In the genomic region with DNA sequence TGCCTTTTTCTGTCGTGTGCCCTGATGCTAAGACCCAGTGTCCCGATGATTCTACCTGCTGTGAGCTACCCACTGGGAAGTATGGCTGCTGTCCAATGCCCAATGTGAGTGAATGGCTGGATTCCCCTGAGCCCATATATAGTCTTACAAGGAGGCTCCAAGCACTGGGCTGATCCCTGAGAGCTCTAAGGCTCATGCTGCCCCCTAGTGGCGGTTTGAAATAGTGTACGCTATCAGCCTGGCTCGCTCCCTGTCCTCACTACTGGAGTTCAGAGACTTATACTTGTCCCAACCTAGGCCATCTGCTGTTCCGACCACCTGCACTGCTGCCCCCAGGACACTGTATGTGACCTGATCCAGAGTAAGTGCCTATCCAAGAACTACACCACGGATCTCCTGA, we compare ENCODE assay signal across 7 mouse cellular contexts. TPM values are rescaled to one million over a fixed set of nuclear protein-coding genes. Genes with fewer than 3 reads are reported as not detected.
DNase-seq lines count a peak whose midpoint lies in the region; ATAC-seq and TF ChIP-seq lines count a peak whose summit lies in the region.

No protein-coding gene starts in this region.

- peaks cover 19% of the 10 kb centered on the region for H3K4me1 ChIP-seq in intestine, embryonic 14.5 days (replicated peaks; ENCODE audit: control insufficient read depth, insufficient read depth, low read length)
- H3K4me1 ChIP-seq in midbrain, embryonic 14.5 days (ENCODE audit: control insufficient read depth, insufficient read depth, low read length) = peaks cover 22% of the 10 kb centered on the region
- peaks cover 18% of the 10 kb centered on the region for H3K4me1 ChIP-seq in small intestine, adult 2 months (ENCODE audit: control insufficient read depth, insufficient read depth, insufficient read length, low read length)

- no peaks in the 10 kb centered on the region for H3K9me3 ChIP-seq in intestine, embryonic 14.5 days (ENCODE audit: control insufficient read depth, low read length)
- H3K9me3 ChIP-seq in midbrain, embryonic 14.5 days (ENCODE audit: control insufficient read depth, low read length) = no peaks in the 10 kb centered on the region

- ATAC-seq in intestine, embryonic 14.5 days (replicated peaks; ENCODE audit: low FRiP score, low TSS enrichment, low read depth) = 0 out of 2 replicates have a peak, but pooled peaks have one; percentile 22
- peak; percentile 24; the same call in 1 of the 2 replicates for ATAC-seq in midbrain, embryonic 14.5 days (ENCODE audit: low FRiP score, low TSS enrichment)

- DNase-seq in T-cell, adult 2 months (ENCODE audit: low spot score) = peak; percentile 74
- peak; percentile 89 for DNase-seq in cerebellum, adult 9-11 months
- DNase-seq in frontal cortex, postnatal 36 days (ENCODE audit: low spot score in 2 of 2) = peak; percentile 89 to 95
- peak; percentile 97 for DNase-seq in intestine, embryonic 14.5 days (ENCODE audit: low spot score)
- DNase-seq in left cerebral cortex, postnatal 36 days (ENCODE audit: low spot score in 2 of 2) = peak; percentile 83 to 88
- peak; percentile 96 for DNase-seq in midbrain, embryonic 14.5 days

- 0 out of 2 replicates have a peak, but pooled peaks cover 2% of the 10 kb centered on the region for H3K27me3 ChIP-seq in intestine, embryonic 14.5 days (replicated peaks; ENCODE audit: control insufficient read depth, insufficient read depth, low read length)
- H3K27me3 ChIP-seq in midbrain, embryonic 14.5 days (ENCODE audit: control insufficient read depth, insufficient read depth, low read length) = no peaks in the 10 kb centered on the region
- peaks cover 8% of the 10 kb centered on the region; the same call in 1 of the 2 replicates for H3K27me3 ChIP-seq in small intestine, adult 2 months (ENCODE audit: control insufficient read depth, insufficient read depth, low read length)

- intact Hi-C loops in left cerebral cortex, postnatal 36 days (cut with DNase I) = loop anchor here (5.0 kb wide), 1 partner anchor 232 kb away; no protein-coding TSS in a partner anchor

- no peak overlapping the region for H3K9ac ChIP-seq in intestine, embryonic 14.5 days (ENCODE audit: low read length)
- H3K9ac ChIP-seq in midbrain, embryonic 14.5 days (replicated peaks; ENCODE audit: low read length) = no peak overlapping the region; the same call in 1 of the 2 replicates

- WGBS in intestine, embryonic 14.5 days = 10% methylated on average over 7 of the region's 7 CpGs
- 6% methylated on average over 7 of the region's 7 CpGs for WGBS in midbrain, embryonic 14.5 days
- 15% methylated on average over 7 of the region's 7 CpGs for WGBS in small intestine, adult 2 months

- TF ChIP-seq POLR2A in small intestine, adult 2 months (IDR thresholded peaks at IDR 0.05; ENCODE audit: low read depth, low read length) = no peak; the same call in 1 of the 2 replicates

- H3K27ac ChIP-seq in intestine, embryonic 14.5 days (ENCODE audit: low read depth) = no peak overlapping the region
- H3K27ac ChIP-seq in midbrain, embryonic 14.5 days (replicated peaks; ENCODE audit: low read depth, low read length) = no peak overlapping the region
- no peak overlapping the region for H3K27ac ChIP-seq in small intestine, adult 2 months (ENCODE audit: insufficient read depth, low read depth, low read length)

- no peak overlapping the region for H3K4me2 ChIP-seq in intestine, embryonic 14.5 days (ENCODE audit: low read length)
- no peak overlapping the region for H3K4me2 ChIP-seq in midbrain, embryonic 14.5 days (ENCODE audit: low read length)

- H3K4me3 ChIP-seq in intestine, embryonic 14.5 days (ENCODE audit: low read depth, low read length) = no peak overlapping the region
- no peak overlapping the region for H3K4me3 ChIP-seq in midbrain, embryonic 14.5 days (replicated peaks; ENCODE audit: low read depth, low read length)
- no peak overlapping the region for H3K4me3 ChIP-seq in small intestine, adult 2 months (ENCODE audit: low read depth, low read length)

- H3K36me3 ChIP-seq in intestine, embryonic 14.5 days (ENCODE audit: control insufficient read depth, insufficient read depth, low read length) = peaks cover 30% of the 10 kb centered on the region
- peaks cover 59% of the 10 kb centered on the region for H3K36me3 ChIP-seq in midbrain, embryonic 14.5 days (ENCODE audit: control insufficient read depth, insufficient read depth, low read length)
- H3K36me3 ChIP-seq in small intestine, adult 2 months (ENCODE audit: control insufficient read depth, insufficient read depth, low read length) = peaks cover 19% of the 10 kb centered on the region

- TF ChIP-seq CTCF in small intestine, adult 2 months (IDR thresholded peaks at IDR 0.05; ENCODE audit: extremely low read depth, insufficient read length, insufficient replicate concordance, low read depth, low read length) = peak; percentile 79; the same call in 1 of the 2 replicates

RNA-seq across cellular contexts. Expression of gene Grn, which starts 4.3 kb away (rescaled TPM):
- polyA plus RNA-seq in intestine, embryonic 14.5 days (2014; fragmentation: Nextera tagmentation; extraction: Ambion mirVana) = 115 and 116 TPM in 2 replicates
- 10 to 100 TPM; 58.3 to 60.1 TPM for total RNA-seq in left cerebral cortex, postnatal 36 days (2021)
- polyA plus RNA-seq in midbrain, embryonic 14.5 days (2014; fragmentation: Nextera tagmentation; extraction: Ambion mirVana) = 33.1 and 45.5 TPM in 2 replicates
- polyA plus RNA-seq in small intestine, adult 2 months (2012; rRNA removed) = 76.0 and 111 TPM in 2 replicates

RNA-seq across cellular contexts. Expression of gene Fam171a2, which starts 13.1 kb away (rescaled TPM):
- 4.5 and 4.7 TPM in 2 replicates for polyA plus RNA-seq in intestine, embryonic 14.5 days (2014; fragmentation: Nextera tagmentation; extraction: Ambion mirVana)
- total RNA-seq in left cerebral cortex, postnatal 36 days (2021) = 100 to 1,000 TPM; 116 to 117 TPM
- polyA plus RNA-seq in midbrain, embryonic 14.5 days (2014; fragmentation: Nextera tagmentation; extraction: Ambion mirVana) = 28.6 and 50.4 TPM in 2 replicates
- 5.4 and 5.9 TPM in 2 replicates for polyA plus RNA-seq in small intestine, adult 2 months (2012; rRNA removed)

RNA-seq across cellular contexts. Expression of gene Slc25a39, which starts 26.7 kb away (rescaled TPM):
- 281 and 296 TPM in 2 replicates for polyA plus RNA-seq in intestine, embryonic 14.5 days (2014; fragmentation: Nextera tagmentation; extraction: Ambion mirVana)
- 10 to 100 TPM; 56.7 to 64.8 TPM for total RNA-seq in left cerebral cortex, postnatal 36 days (2021)
- 132 and 144 TPM in 2 replicates for polyA plus RNA-seq in midbrain, embryonic 14.5 days (2014; fragmentation: Nextera tagmentation; extraction: Ambion mirVana)
- polyA plus RNA-seq in small intestine, adult 2 months (2012; rRNA removed) = 322 and 403 TPM in 2 replicates

RNA-seq across cellular contexts. Expression of gene Itga2b, which starts 35.5 kb away (rescaled TPM):
- polyA plus RNA-seq in intestine, embryonic 14.5 days (2014; fragmentation: Nextera tagmentation; extraction: Ambion mirVana) = 4.9 and 6.4 TPM in 2 replicates
- 1 to 10 TPM; 2.5 to 2.7 TPM for total RNA-seq in left cerebral cortex, postnatal 36 days (2021)
- 5.4 and 7.7 TPM in 2 replicates for polyA plus RNA-seq in midbrain, embryonic 14.5 days (2014; fragmentation: Nextera tagmentation; extraction: Ambion mirVana)
- 2.0 and 3.9 TPM in 2 replicates for polyA plus RNA-seq in small intestine, adult 2 months (2012; rRNA removed)

RNA-seq across cellular contexts. Expression of gene Rundc3a, which starts 41.2 kb away (rescaled TPM):
- 7.6 and 10.0 TPM in 2 replicates for polyA plus RNA-seq in intestine, embryonic 14.5 days (2014; fragmentation: Nextera tagmentation; extraction: Ambion mirVana)
- 100 to 1,000 TPM; 469 to 527 TPM for total RNA-seq in left cerebral cortex, postnatal 36 days (2021)
- 113 and 165 TPM in 2 replicates for polyA plus RNA-seq in midbrain, embryonic 14.5 days (2014; fragmentation: Nextera tagmentation; extraction: Ambion mirVana)
- polyA plus RNA-seq in small intestine, adult 2 months (2012; rRNA removed) = 2.5 and 6.5 TPM in 2 replicates
